22 mouse cellular contexts compared by ENCODE assay signal in the genomic region with DNA sequence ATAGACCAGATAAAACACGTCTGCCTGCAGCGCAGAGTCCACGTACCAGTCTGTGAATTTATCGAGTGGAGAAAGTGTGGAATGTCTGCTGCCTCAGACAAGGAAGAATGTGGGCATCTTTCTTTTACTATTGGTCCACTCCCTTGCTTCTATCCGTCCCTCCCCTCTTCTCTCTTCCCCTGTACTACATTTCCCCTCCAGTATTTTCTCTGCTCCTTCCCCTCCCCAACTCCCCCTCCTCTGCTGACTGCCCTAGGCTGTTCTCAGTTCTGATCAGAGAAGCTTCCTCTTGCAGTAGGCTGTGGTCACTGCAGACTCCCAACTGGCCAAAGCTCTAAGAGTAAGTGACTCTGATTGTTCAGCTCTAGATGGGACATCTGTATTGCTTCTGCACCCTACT.
"Had no signal": no experiment of that assay in that cellular context is flagged by ENCODE, and none has a peak within 500 bp of the region (broad histone marks: within the 10 kb centered on the region; RNA-seq: fewer than 3 reads in every experiment).

No protein-coding gene starts in this region.

- H3K9me3 ChIP-seq: limb, embryonic 10.5 days; limb, embryonic 13.5 days; liver, embryonic 12.5 days; lung, embryonic 15.5 days; midbrain, embryonic 12.5 days; midbrain, embryonic 15.5 days; neural tube, embryonic 13.5 days; stomach, embryonic 15.5 days had no signal

- DNase-seq: kidney, adult 8-10 months; kidney, postnatal 10 days; layer of hippocampus, adult 9-11 months; liver; lung, adult 18-20 months; lung, postnatal 10 days; lung, postnatal 36 days; retina, postnatal 1 day; right cerebral cortex, postnatal 25 days; spleen, adult 18-20 months; thymus, postnatal 25 days had no signal

- H3K9ac ChIP-seq: limb, embryonic 13.5 days; liver, embryonic 12.5 days; liver, embryonic 15.5 days; lung, embryonic 15.5 days; midbrain, embryonic 12.5 days; midbrain, embryonic 15.5 days; neural tube, embryonic 13.5 days; stomach, embryonic 15.5 days had no signal

- H3K27me3 ChIP-seq: limb, embryonic 13.5 days; liver, embryonic 12.5 days; liver, embryonic 15.5 days; lung, embryonic 15.5 days; midbrain, embryonic 12.5 days; midbrain, embryonic 15.5 days; stomach, embryonic 15.5 days had no signal

- H3K27ac ChIP-seq: layer of hippocampus, adult 2 months; limb, embryonic 10.5 days; limb, embryonic 13.5 days; liver, embryonic 12.5 days; liver, embryonic 15.5 days; lung, embryonic 15.5 days; midbrain, embryonic 12.5 days; midbrain, embryonic 15.5 days; neural tube, embryonic 13.5 days; stomach, embryonic 15.5 days had no signal

- H3K4me1 ChIP-seq: liver, embryonic 12.5 days; liver, embryonic 15.5 days; lung, embryonic 15.5 days; midbrain, embryonic 12.5 days; midbrain, embryonic 15.5 days; stomach, embryonic 15.5 days had no signal

- H3K4me2 ChIP-seq: limb, embryonic 13.5 days; liver, embryonic 12.5 days; liver, embryonic 15.5 days; lung, embryonic 15.5 days; midbrain, embryonic 12.5 days; midbrain, embryonic 15.5 days; neural tube, embryonic 13.5 days; stomach, embryonic 15.5 days had no signal

- H3K4me3 ChIP-seq: layer of hippocampus, adult 2 months; limb, embryonic 10.5 days; limb, embryonic 13.5 days; liver, embryonic 12.5 days; liver, embryonic 15.5 days; lung, embryonic 15.5 days; midbrain, embryonic 12.5 days; midbrain, embryonic 15.5 days; neural tube, embryonic 13.5 days; stomach, embryonic 15.5 days had no signal

- H3K36me3 ChIP-seq: limb, embryonic 10.5 days; limb, embryonic 13.5 days; liver, embryonic 12.5 days; liver, embryonic 15.5 days; lung, embryonic 15.5 days; midbrain, embryonic 12.5 days; midbrain, embryonic 15.5 days; neural tube, embryonic 13.5 days; stomach, embryonic 15.5 days had no signal

- ATAC-seq: intestine, embryonic 16.5 days; liver, embryonic 12.5 days; midbrain, embryonic 15.5 days had no signal
